Mouse (Mus musculus): ENCODE measurements around the gene Myo18a. TPM values are rescaled to one million over a fixed set of nuclear protein-coding genes. Genes with fewer than 3 reads are reported as not detected.

Myo18a gene
- polyA plus RNA-seq, 1 experiment from 2014 or later, result 114 TPM

DNA sequence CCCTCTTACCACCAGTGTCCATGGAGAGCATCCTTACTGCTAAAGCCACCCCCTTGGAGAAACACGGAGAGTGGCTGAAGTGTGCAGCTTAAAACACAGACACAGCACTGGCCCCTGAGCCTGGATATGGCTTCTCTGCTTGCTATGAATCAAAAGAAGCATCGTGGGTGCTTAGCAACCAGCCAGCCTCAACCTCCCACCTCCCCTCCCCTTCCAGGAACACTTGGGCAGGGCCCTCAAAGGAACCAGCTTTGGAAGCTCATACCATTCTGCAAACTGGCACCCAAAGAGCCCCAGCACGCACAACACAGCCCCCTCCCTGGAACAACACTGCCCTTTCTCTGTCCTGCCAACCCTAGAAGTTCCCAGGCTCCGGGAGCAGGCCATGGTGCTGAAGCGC lies 146.3 kb downstream of the Myo18a start:
- H3K27ac ChIP-seq (replicated peaks in 1 of 2; ENCODE audit: control insufficient read depth in 1 of 2, insufficient read depth in 1 of 2, low read depth in 2 of 2, low read length in 2 of 2), result no peak overlapping the region
- WGBS, result 29% methylated on average over 5 of the region's 5 CpGs
- no peaks in the 10 kb centered on the region for H3K4me1 ChIP-seq (ENCODE audit: control insufficient read depth in 2 of 2, insufficient read depth in 2 of 2, low read length in 2 of 2)
- peaks cover 27% of the 10 kb centered on the region for H3K27me3 ChIP-seq (ENCODE audit: control insufficient read depth, insufficient read depth, low read length)
- no peaks in the 10 kb centered on the region for H3K9me3 ChIP-seq (ENCODE audit: control insufficient read depth, low read length)
- no peak for ATAC-seq (ENCODE audit: insufficient number of reproducible peaks, insufficient read depth, low FRiP score, low read depth)
- no peak overlapping the region for H3K4me3 ChIP-seq (ENCODE audit: control insufficient read depth in 1 of 2, insufficient read depth in 1 of 2, low read depth in 1 of 2, low read length in 2 of 2)
- H3K9ac ChIP-seq (ENCODE audit: low read length), result no peak overlapping the region
- no peak overlapping the region for H3K4me2 ChIP-seq (ENCODE audit: low read length)
- no peaks in the 10 kb centered on the region for H3K36me3 ChIP-seq (ENCODE audit: control insufficient read depth, insufficient read depth, low read length)

- no peaks in the 10 kb centered on the region for H3K36me3 ChIP-seq (ENCODE audit: control insufficient read depth, insufficient read depth, low read length)
- H3K4me3 ChIP-seq (ENCODE audit: control insufficient read depth in 1 of 2, insufficient read depth in 1 of 2, low read depth in 1 of 2, low read length in 2 of 2), result no peak overlapping the region
- no peak overlapping the region for H3K9ac ChIP-seq (ENCODE audit: low read length)
- H3K4me1 ChIP-seq (ENCODE audit: control insufficient read depth in 2 of 2, insufficient read depth in 2 of 2, low read length in 2 of 2), result peaks cover 0 to 2% of the 10 kb centered on the region in 2 experiments; a peak in 2 of 4 replicates
- no peak overlapping the region for H3K4me2 ChIP-seq (ENCODE audit: low read length)
- ATAC-seq (ENCODE audit: insufficient number of reproducible peaks, insufficient read depth, low FRiP score, low read depth), result no peak
- no peaks in the 10 kb centered on the region for H3K9me3 ChIP-seq (ENCODE audit: control insufficient read depth, low read length)
- H3K27ac ChIP-seq (replicated peaks in 1 of 2; ENCODE audit: control insufficient read depth in 1 of 2, insufficient read depth in 1 of 2, low read depth in 2 of 2, low read length in 2 of 2), result no peak overlapping the region
- H3K27me3 ChIP-seq (ENCODE audit: control insufficient read depth, insufficient read depth, low read length), result peaks cover 28% of the 10 kb centered on the region
- 26% methylated on average over 6 of the region's 6 CpGs for WGBS
Observed at GRCm38 (mm10) chr11:77909776-77910175, 146.7 kb downstream of the Myo18a start.

DNA sequence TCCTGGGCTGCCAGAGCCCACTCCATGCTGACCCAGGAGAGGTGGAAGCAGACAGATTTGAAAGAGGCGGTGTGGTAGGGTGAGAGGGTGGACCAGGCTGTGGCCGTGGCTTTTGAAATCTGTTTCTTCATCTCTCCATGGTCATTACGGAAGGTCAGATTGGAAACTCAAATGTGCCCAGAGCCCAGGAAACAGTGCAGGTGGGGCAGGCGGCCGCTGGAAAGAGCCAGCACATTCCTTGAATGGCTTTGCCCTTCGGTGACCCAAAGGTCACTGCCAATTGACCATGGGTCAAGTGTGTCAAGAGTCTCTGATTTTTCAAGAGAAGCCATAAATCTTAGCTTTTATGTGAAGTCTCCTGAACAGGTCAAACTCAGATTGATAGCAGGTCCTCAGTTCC lies 150.5 kb downstream of the Myo18a start:
- H3K4me2 ChIP-seq (ENCODE audit: low read length), result no peak overlapping the region
- H3K27me3 ChIP-seq (ENCODE audit: control insufficient read depth, insufficient read depth, low read length), result peaks cover 46% of the 10 kb centered on the region
- no peak overlapping the region for H3K9ac ChIP-seq (ENCODE audit: low read length)
- H3K36me3 ChIP-seq (ENCODE audit: control insufficient read depth, insufficient read depth, low read length), result no peaks in the 10 kb centered on the region
- peaks cover 7% of the 10 kb centered on the region in 2 experiments; a peak in 3 of 4 replicates for H3K4me1 ChIP-seq (ENCODE audit: control insufficient read depth in 2 of 2, insufficient read depth in 2 of 2, low read length in 2 of 2)
- H3K4me3 ChIP-seq (ENCODE audit: control insufficient read depth in 1 of 2, insufficient read depth in 1 of 2, low read depth in 1 of 2, low read length in 2 of 2), result no peak overlapping the region
- ATAC-seq (ENCODE audit: insufficient number of reproducible peaks, insufficient read depth, low FRiP score, low read depth), result no peak
- no peaks in the 10 kb centered on the region for H3K9me3 ChIP-seq (ENCODE audit: control insufficient read depth, low read length)
- no peak overlapping the region for H3K27ac ChIP-seq (replicated peaks in 1 of 2; ENCODE audit: control insufficient read depth in 1 of 2, insufficient read depth in 1 of 2, low read depth in 2 of 2, low read length in 2 of 2)
- WGBS, result 65% methylated on average over 6 of the region's 6 CpGs

GRCm38 (mm10) chr11:77914598-77915260 lies 151.7 kb downstream of the Myo18a start:
- H3K4me3 ChIP-seq (ENCODE audit: control insufficient read depth in 1 of 2, insufficient read depth in 1 of 2, low read depth in 1 of 2, low read length in 2 of 2), result no peak overlapping the region; a peak in 1 of 4 replicates

More at GRCm38 (mm10) chr11:77914598-77915260, 151.7 kb downstream of the Myo18a start:
- Histone ChIP-seq H3K27ac (replicated peaks in 1 of 2; ENCODE audit: control insufficient read depth in 1 of 2, insufficient read depth in 1 of 2, low read depth in 2 of 2, low read length in 2 of 2) (no peak overlapping the region), H3K27me3 (ENCODE audit: control insufficient read depth, insufficient read depth, low read length) (peaks cover 46% of the 10 kb centered on the region), H3K9ac (ENCODE audit: low read length) (no peak overlapping the region), H3K4me1 (ENCODE audit: control insufficient read depth in 2 of 2, insufficient read depth in 2 of 2, low read length in 2 of 2) (peaks cover 7% of the 10 kb centered on the region in 2 experiments; a peak in 3 of 4 replicates), H3K4me2 (ENCODE audit: low read length) (peak overlapping the region; percentile 40), H3K9me3 (ENCODE audit: control insufficient read depth, low read length) (no peaks in the 10 kb centered on the region), H3K36me3 (ENCODE audit: control insufficient read depth, insufficient read depth, low read length) (no peaks in the 10 kb centered on the region)
- WGBS, result 6% methylated on average over 32 of the region's 32 CpGs
- no peak for ATAC-seq (ENCODE audit: insufficient number of reproducible peaks, insufficient read depth, low FRiP score, low read depth)

Other genes with a start within 250 kb of the Myo18a start
- 1.6 and 1.8 TPM in 2 replicates for gene Abhd15, start 248.1 kb upstream of the Myo18a start, polyA plus RNA-seq (2014; fragmentation: Nextera tagmentation; extraction: Ambion mirVana)
- gene Trp53i13, start 247.3 kb upstream of the Myo18a start, polyA plus RNA-seq (2014; fragmentation: Nextera tagmentation; extraction: Ambion mirVana), result 28.7 and 30.0 TPM in 2 replicates
- not detected in 2 replicates for gene Gm10392, start 244.0 kb upstream of the Myo18a start, polyA plus RNA-seq (2014; fragmentation: Nextera tagmentation; extraction: Ambion mirVana)
- gene Taok1, start 155.4 kb upstream of the Myo18a start, polyA plus RNA-seq (2014; fragmentation: Nextera tagmentation; extraction: Ambion mirVana), result 20.4 and 20.8 TPM in 2 replicates
- gene Nufip2, start 77.1 kb upstream of the Myo18a start, polyA plus RNA-seq (2014; fragmentation: Nextera tagmentation; extraction: Ambion mirVana), result 4.7 and 5.4 TPM in 2 replicates
- not detected in 2 replicates for gene Cryba1, start 38.0 kb upstream of the Myo18a start, polyA plus RNA-seq (2014; fragmentation: Nextera tagmentation; extraction: Ambion mirVana)
- 0.84 and 1.1 TPM in 2 replicates for gene Gm10277, start 24.5 kb downstream of the Myo18a start, polyA plus RNA-seq (2014; fragmentation: Nextera tagmentation; extraction: Ambion mirVana)
- 3.8 and 3.9 TPM in 2 replicates for gene Pipox, start 130.8 kb downstream of the Myo18a start, polyA plus RNA-seq (2014; fragmentation: Nextera tagmentation; extraction: Ambion mirVana)
- 0.15 TPM in 1 of 2 replicates, not detected in the other for gene Sez6, start 167.6 kb downstream of the Myo18a start, polyA plus RNA-seq (2014; fragmentation: Nextera tagmentation; extraction: Ambion mirVana)
- gene Phf12, start 219.5 kb downstream of the Myo18a start, polyA plus RNA-seq (2014; fragmentation: Nextera tagmentation; extraction: Ambion mirVana), result 10.8 and 11.6 TPM in 2 replicates